Mouse (Mus musculus): Measurements from ENCODE around the gene Commd1. TPM values are rescaled to one million over a fixed set of nuclear protein-coding genes. Genes with fewer than 3 reads are reported as not detected.

Gene Commd1
- polyA plus RNA-seq, 1 experiment from 2014 or later, result 127 TPM

GRCm38 (mm10) chr11:22867691-22868090 lies 114.5 kb downstream of the Commd1 start:
- POLR2A ChIA-PET, result no interaction called here
- CTCF ChIA-PET, result interaction anchor here (1.5 to 1.8 kb wide), 3 partner anchors 8 to 89 kb away, joined by 3 to 6 read pairs (median 5); no protein-coding TSS in a partner anchor
- ATAC-seq, result no peak
- no peak for DNase-seq (ENCODE audit: low read depth, low spot score)
- TF ChIP-seq CTCF (IDR thresholded peaks at IDR 0.05), result no peak
- no peaks in the 10 kb centered on the region for H3K27me3 ChIP-seq
- in situ Hi-C loops (cut with MboI; ENCODE audit: low pct_unique_long_range_greater_than_20kb), result no loop called here

- ATAC-seq (no peak), DNase-seq (ENCODE audit: low read depth, low spot score) (no peak)
- TF ChIP-seq CTCF (IDR thresholded peaks at IDR 0.05), result no peak
- ChIA-PET CTCF (no interaction called here), POLR2A (no interaction called here)
- in situ Hi-C loops (cut with MboI; ENCODE audit: low pct_unique_long_range_greater_than_20kb), result no loop called here
- H3K27me3 ChIP-seq, result no peaks in the 10 kb centered on the region
Measured at GRCm38 (mm10) chr11:22865635-22866246, 116.4 kb downstream of the Commd1 start.

GRCm38 (mm10) chr11:22864305-22865060 lies 117.7 kb downstream of the Commd1 start:
- ChIA-PET POLR2A (no interaction called here), CTCF (interaction anchor here (0.9 kb wide), 1 partner anchor 81 kb away, joined by 3 read pairs; no protein-coding TSS in a partner anchor)
- ATAC-seq (no peak), DNase-seq (ENCODE audit: low read depth, low spot score) (no peak)
- TF ChIP-seq CTCF (IDR thresholded peaks at IDR 0.05), result no peak
- in situ Hi-C loops (cut with MboI; ENCODE audit: low pct_unique_long_range_greater_than_20kb), result loop anchor here (5.0 kb wide), 1 partner anchor 227 kb away; no protein-coding TSS in a partner anchor
- no peaks in the 10 kb centered on the region for H3K27me3 ChIP-seq

- CTCF ChIA-PET, result no interaction called here
- ATAC-seq (no peak), DNase-seq (ENCODE audit: low read depth, low spot score) (no peak)
- no peak for TF ChIP-seq CTCF (IDR thresholded peaks at IDR 0.05)
- in situ Hi-C loops (cut with MboI; ENCODE audit: low pct_unique_long_range_greater_than_20kb), result loop anchor here (5.0 kb wide), 1 partner anchor 226 kb away; no protein-coding TSS in a partner anchor
- POLR2A ChIA-PET, result no interaction called here
- no peaks in the 10 kb centered on the region for H3K27me3 ChIP-seq
Measured at GRCm38 (mm10) chr11:22863581-22863980, 118.6 kb downstream of the Commd1 start.

GRCm38 (mm10) chr11:22861315-22861714 lies 120.9 kb downstream of the Commd1 start:
- CTCF ChIA-PET, result interaction anchor here (1.4 kb wide), 1 partner anchor 22 kb away, joined by 3 read pairs; no protein-coding TSS in a partner anchor

GRCm38 (mm10) chr11:22860335-22861227 lies 121.6 kb downstream of the Commd1 start, which contains the start of gene B3gnt2:
Gene B3gnt2, minus strand, starts transcription at chr11:22860961.
- in situ Hi-C loops (cut with MboI; ENCODE audit: low pct_unique_long_range_greater_than_20kb), result loop anchor here (5.0 kb wide), 1 partner anchor 223 kb away; no protein-coding TSS in a partner anchor
- ATAC-seq, result no peak
- H3K27me3 ChIP-seq, result no peaks in the 10 kb centered on the region
- no peak for TF ChIP-seq CTCF (IDR thresholded peaks at IDR 0.05)
- POLR2A ChIA-PET, result interaction anchor here (0.6 to 1.4 kb wide), 7 partner anchors 11 to 233 kb away, joined by 3 to 6 read pairs (median 3); no protein-coding TSS in a partner anchor
- CTCF ChIA-PET, result interaction anchor here (1.0 to 1.2 kb wide), 4 partner anchors 8 to 96 kb away, joined by 3 to 6 read pairs (median 3); no protein-coding TSS in a partner anchor
- no peak for DNase-seq (ENCODE audit: low read depth, low spot score)

More at GRCm38 (mm10) chr11:22861315-22861714, 120.9 kb downstream of the Commd1 start:
- H3K27me3 ChIP-seq, result no peaks in the 10 kb centered on the region
- DNase-seq (ENCODE audit: low read depth, low spot score), result no peak
- TF ChIP-seq CTCF (IDR thresholded peaks at IDR 0.05), result no peak
- in situ Hi-C loops (cut with MboI; ENCODE audit: low pct_unique_long_range_greater_than_20kb), result loop anchor here (5.0 kb wide), 1 partner anchor 224 kb away; no protein-coding TSS in a partner anchor
- POLR2A ChIA-PET, result interaction anchor here (0.7 kb wide), 1 partner anchor 71 kb away, joined by 3 read pairs; no protein-coding TSS in a partner anchor
- ATAC-seq, result no peak

GRCm38 (mm10) chr11:22859633-22860334 lies 122.4 kb downstream of the Commd1 start:
- TF ChIP-seq CTCF (IDR thresholded peaks at IDR 0.05), result no peak
- no peaks in the 10 kb centered on the region for H3K27me3 ChIP-seq
- ChIA-PET CTCF (interaction anchor here (1.0 to 1.2 kb wide), 4 partner anchors 9 to 97 kb away, joined by 3 to 6 read pairs (median 3); no protein-coding TSS in a partner anchor), POLR2A (interaction anchor here (0.6 to 1.4 kb wide), 6 partner anchors 12 to 232 kb away, joined by 3 to 6 read pairs (median 3); no protein-coding TSS in a partner anchor)
- peak; percentile 50 for DNase-seq (ENCODE audit: low read depth, low spot score)
- in situ Hi-C loops (cut with MboI; ENCODE audit: low pct_unique_long_range_greater_than_20kb), result loop anchor here (5.0 to 10.0 kb wide), 2 partner anchors 165 to 222 kb away; no protein-coding TSS in a partner anchor
- ATAC-seq, result peak; percentile 92

- ChIA-PET POLR2A (interaction anchor here (0.9 to 1.4 kb wide), 4 partner anchors 12 to 167 kb away, joined by 3 read pairs; no protein-coding TSS in a partner anchor), CTCF (interaction anchor here (1.1 to 1.3 kb wide), 3 partner anchors 9 to 97 kb away, joined by 3 to 6 read pairs (median 3); no protein-coding TSS in a partner anchor)
- ATAC-seq, result peak; percentile 27
- in situ Hi-C loops (cut with MboI; ENCODE audit: low pct_unique_long_range_greater_than_20kb), result loop anchor here (10.0 kb wide), 1 partner anchor 164 kb away; no protein-coding TSS in a partner anchor
- TF ChIP-seq CTCF (IDR thresholded peaks at IDR 0.05), result no peak
- no peaks in the 10 kb centered on the region for H3K27me3 ChIP-seq
- DNase-seq (ENCODE audit: low read depth, low spot score), result no peak
Measured at GRCm38 (mm10) chr11:22859301-22859632, 122.9 kb downstream of the Commd1 start.
